Mouse (Mus musculus) heart, adult 2 months (tissue): Measurements from ENCODE around the gene Pcolce2.

Source experiments
- CTCF ChIP-seq: fragments of 200-600 bp; IDR thresholded peaks from 2 replicates; pipeline ENCODE4 v1.8.1; 2022; ENCODE audit warnings: antibody characterized with exemption, mild to moderate bottlenecking, moderate library complexity
- POLR2A ChIP-seq: fragments of 200-500 bp; IDR thresholded peaks from 2 replicates; pipeline ENCODE4 v1.6.1; 2011; ENCODE audit warnings: mild to moderate bottlenecking, low read depth, low read length, control low read depth; ENCODE audit not compliant: insufficient read depth

DNA sequence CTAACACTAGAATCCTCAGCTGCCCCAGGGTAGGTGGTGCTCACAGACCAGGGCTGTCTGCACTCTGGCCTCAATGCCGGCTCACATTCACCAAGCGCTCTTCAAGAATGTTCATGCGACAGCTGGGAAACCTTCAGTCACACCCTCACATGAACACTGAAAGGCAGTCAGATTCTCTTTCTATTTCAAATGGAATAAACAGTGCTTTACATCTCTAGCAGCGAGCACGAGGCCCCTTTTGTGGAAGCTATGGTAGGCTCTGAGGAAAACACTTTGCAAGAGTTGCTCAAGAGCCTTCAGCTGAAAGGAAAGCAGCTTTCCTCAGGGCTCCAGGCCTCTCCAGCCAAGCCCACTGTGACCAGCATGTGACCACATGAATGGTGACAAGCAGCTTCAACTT lies 68.0 kb downstream of the Pcolce2 start:
- TF ChIP-seq CTCF (no peak), POLR2A (no peak)
